ENCODE assay signal across 9 mouse cellular contexts in genomic region chr15:79697011-79697410, GRCm38 (mm10). TPM values are rescaled to one million over a fixed set of nuclear protein-coding genes. Genes with fewer than 3 reads are reported as not detected.
DNase-seq lines count a peak whose midpoint lies in the region; ATAC-seq and TF ChIP-seq lines count a peak whose summit lies in the region.
"Had no signal": no experiment of that assay in that cellular context is flagged by ENCODE, and none has a peak within 500 bp of the region (broad histone marks: within the 10 kb centered on the region; RNA-seq: fewer than 3 reads in every experiment).

No protein-coding gene starts in this region.

- peak; percentile 80 for ATAC-seq in forebrain, embryonic 14.5 days
- peak; percentile 65 for ATAC-seq in kidney, embryonic 16.5 days (ENCODE audit: low FRiP score, low TSS enrichment)
- ATAC-seq in erythroid progenitor cell, adult 5-6 weeks (replicated peaks; ENCODE audit: low FRiP score, poor library complexity, severe bottlenecking) = no peak
- ATAC-seq in heart, embryonic 12.5 days (ENCODE audit: insufficient number of reproducible peaks, low FRiP score) = no peak

- peak overlapping the region; percentile 50 for H3K27ac ChIP-seq in bone marrow, adult 2 months (ENCODE audit: control insufficient read depth, insufficient read depth, low read depth, low read length, poor library complexity)
- peak overlapping the region; percentile 84 for H3K27ac ChIP-seq in forebrain, embryonic 14.5 days (ENCODE audit: low read depth, low read length)
- H3K27ac ChIP-seq in kidney, embryonic 16.5 days (ENCODE audit: low read length) = peak overlapping the region; percentile 57; the same call in 1 of the 2 replicates
- no peak overlapping the region for H3K27ac ChIP-seq in heart, embryonic 12.5 days (ENCODE audit: poor library complexity, severe bottlenecking)
- H3K27ac ChIP-seq: limb, embryonic 15.5 days had no signal

- 76% methylated on average over 6 of the region's 6 CpGs for WGBS in bone marrow, adult 2 months
- 67% methylated on average over 6 of the region's 6 CpGs for WGBS in forebrain, embryonic 14.5 days
- WGBS in kidney, embryonic 16.5 days = 61% methylated on average over 6 of the region's 6 CpGs
- WGBS in heart, embryonic 12.5 days = 81% methylated on average over 6 of the region's 6 CpGs

- peak overlapping the region; percentile 18 for H3K4me3 ChIP-seq in E14TG2a.4 (replicated peaks; ENCODE audit: low read length)
- no peak overlapping the region for H3K4me3 ChIP-seq in bone marrow, adult 2 months (replicated peaks; ENCODE audit: control insufficient read depth, low read depth, low read length)
- H3K4me3 ChIP-seq in forebrain, embryonic 14.5 days (ENCODE audit: low read depth, low read length) = no peak overlapping the region
- no peak overlapping the region for H3K4me3 ChIP-seq in kidney, embryonic 16.5 days (ENCODE audit: low read length)
- H3K4me3 ChIP-seq in heart, embryonic 12.5 days = no peak overlapping the region
- H3K4me3 ChIP-seq: limb, embryonic 15.5 days had no signal

- no peaks in the 10 kb centered on the region for H3K27me3 ChIP-seq in E14TG2a.4 (ENCODE audit: insufficient read depth, low read length)
- H3K27me3 ChIP-seq in forebrain, embryonic 14.5 days (replicated peaks; ENCODE audit: control insufficient read depth, insufficient read depth, low read length) = no peaks in the 10 kb centered on the region
- no peaks in the 10 kb centered on the region for H3K27me3 ChIP-seq in kidney, embryonic 16.5 days (ENCODE audit: insufficient read depth, low read length)
- H3K27me3 ChIP-seq in heart, embryonic 12.5 days (replicated peaks) = no peaks in the 10 kb centered on the region
- H3K27me3 ChIP-seq: limb, embryonic 15.5 days had no signal

- no peak overlapping the region for H3K4me2 ChIP-seq in forebrain, embryonic 14.5 days (ENCODE audit: low read length)
- no peak overlapping the region for H3K4me2 ChIP-seq in kidney, embryonic 16.5 days (replicated peaks; ENCODE audit: low read depth, low read length)
- H3K4me2 ChIP-seq in heart, embryonic 12.5 days = no peak overlapping the region
- H3K4me2 ChIP-seq: limb, embryonic 15.5 days had no signal

- TF ChIP-seq POLR2A in bone marrow, adult 2 months (IDR thresholded peaks at IDR 0.05; ENCODE audit: borderline replicate concordance, control insufficient read depth, low read depth, low read length) = no peak

- H3K36me3 ChIP-seq in E14TG2a.4 (ENCODE audit: insufficient read depth, low read length) = peaks cover 55% of the 10 kb centered on the region
- peaks cover 11% of the 10 kb centered on the region for H3K36me3 ChIP-seq in forebrain, embryonic 14.5 days (ENCODE audit: control insufficient read depth, insufficient read depth, low read length)
- 0 out of 2 replicates have a peak, but pooled peaks cover 3% of the 10 kb centered on the region for H3K36me3 ChIP-seq in kidney, embryonic 16.5 days (ENCODE audit: insufficient read depth, low read length)
- H3K36me3 ChIP-seq in heart, embryonic 12.5 days = peaks cover 18% of the 10 kb centered on the region

- no peak overlapping the region for H3K9ac ChIP-seq in forebrain, embryonic 14.5 days (ENCODE audit: low read length)
- H3K9ac ChIP-seq in kidney, embryonic 16.5 days (replicated peaks; ENCODE audit: low read length) = no peak overlapping the region
- H3K9ac ChIP-seq in heart, embryonic 12.5 days = no peak overlapping the region
- H3K9ac ChIP-seq: limb, embryonic 15.5 days had no signal

- peaks cover 59% of the 10 kb centered on the region for H3K4me1 ChIP-seq in E14TG2a.4 (replicated peaks; ENCODE audit: low read depth, low read length)
- H3K4me1 ChIP-seq in bone marrow, adult 2 months (ENCODE audit: control insufficient read depth, insufficient read depth, low read length) = peaks cover 8% of the 10 kb centered on the region; the same call in 1 of the 2 replicates
- peaks cover 9% of the 10 kb centered on the region for H3K4me1 ChIP-seq in forebrain, embryonic 14.5 days (ENCODE audit: control insufficient read depth, insufficient read depth, low read length)
- H3K4me1 ChIP-seq in kidney, embryonic 16.5 days (ENCODE audit: insufficient read depth, low read length) = peaks cover 40% of the 10 kb centered on the region
- peaks cover 35% of the 10 kb centered on the region for H3K4me1 ChIP-seq in heart, embryonic 12.5 days (replicated peaks)

- TF ChIP-seq CTCF in E14TG2a.4 (conservative IDR thresholded peaks at IDR 0.05; ENCODE audit: low read length) = no peak
- no peak for TF ChIP-seq CTCF in bone marrow, adult 2 months (IDR thresholded peaks at IDR 0.05; ENCODE audit: control insufficient read depth, insufficient read depth, low read length)

- H3K9me3 ChIP-seq in E14TG2a.4 (ENCODE audit: low read length) = no peaks in the 10 kb centered on the region
- H3K9me3 ChIP-seq in forebrain, embryonic 14.5 days (replicated peaks; ENCODE audit: control insufficient read depth, low read length) = no peaks in the 10 kb centered on the region
- no peaks in the 10 kb centered on the region for H3K9me3 ChIP-seq in kidney, embryonic 16.5 days (ENCODE audit: low read length)
- no peaks in the 10 kb centered on the region for H3K9me3 ChIP-seq in heart, embryonic 12.5 days (replicated peaks)
- H3K9me3 ChIP-seq: limb, embryonic 15.5 days had no signal

- peak; percentile 61 for DNase-seq in forebrain, embryonic 14.5 days (ENCODE audit: low spot score)
- no peak for DNase-seq in adrenal gland, postnatal 4 days (ENCODE audit: low spot score in 2 of 2)
- DNase-seq in urinary bladder, postnatal 14 days (ENCODE audit: low spot score) = no peak

RNA-seq across cellular contexts. Expression of gene Gtpbp1, which starts 6.4 kb away (rescaled TPM):
- polyA plus RNA-seq in bone marrow, adult 2 months (2011; ENCODE audit: insufficient read depth, insufficient read length, low replicate concordance, missing spikeins) = 46.1 and 53.9 TPM in 2 replicates
- polyA plus RNA-seq in forebrain, embryonic 14.5 days (2014; fragmentation: Nextera tagmentation; extraction: Ambion mirVana) = 36.2 and 43.5 TPM in 2 replicates
- 32.7 and 36.6 TPM in 2 replicates for polyA plus RNA-seq in kidney, embryonic 16.5 days (2015; fragmentation: Nextera tagmentation; extraction: Ambion mirVana)
- total RNA-seq in adrenal gland, postnatal 4 days (2021) = 10 to 100 TPM; 32.4 to 37.0 TPM
- 43.6 and 63.1 TPM in 2 replicates for total RNA-seq in erythroid progenitor cell, adult 5-6 weeks (2015; ENCODE audit: low replicate concordance)
- 64.1 and 94.1 TPM in 2 replicates for total RNA-seq in erythroid progenitor cell, adult 5-6 weeks (2017; ENCODE audit: low replicate concordance)
- polyA plus RNA-seq in heart, embryonic 12.5 days (2016; fragmentation: Nextera tagmentation; extraction: Ambion mirVana) = 32.8 and 33.6 TPM in 2 replicates

RNA-seq across cellular contexts. Expression of gene Josd1, which starts 9.3 kb away (rescaled TPM):
- 15.3 and 20.4 TPM in 2 replicates for polyA plus RNA-seq in bone marrow, adult 2 months (2011; ENCODE audit: insufficient read depth, insufficient read length, low replicate concordance, missing spikeins)
- 14.7 and 15.2 TPM in 2 replicates for polyA plus RNA-seq in forebrain, embryonic 14.5 days (2014; fragmentation: Nextera tagmentation; extraction: Ambion mirVana)
- polyA plus RNA-seq in kidney, embryonic 16.5 days (2015; fragmentation: Nextera tagmentation; extraction: Ambion mirVana) = 18.2 and 19.6 TPM in 2 replicates
- total RNA-seq in adrenal gland, postnatal 4 days (2021) = 10 to 100 TPM; 29.3 to 33.5 TPM
- 17.7 and 18.4 TPM in 2 replicates for total RNA-seq in erythroid progenitor cell, adult 5-6 weeks (2015; ENCODE audit: low replicate concordance)
- total RNA-seq in erythroid progenitor cell, adult 5-6 weeks (2017; ENCODE audit: low replicate concordance) = 17.3 and 27.6 TPM in 2 replicates
- 29.0 and 29.1 TPM in 2 replicates for polyA plus RNA-seq in heart, embryonic 12.5 days (2016; fragmentation: Nextera tagmentation; extraction: Ambion mirVana)

RNA-seq across cellular contexts. Expression of gene Tomm22, which starts 26.4 kb away (rescaled TPM):
- polyA plus RNA-seq in bone marrow, adult 2 months (2011; ENCODE audit: insufficient read depth, insufficient read length, low replicate concordance, missing spikeins) = 96.4 and 126 TPM in 2 replicates
- 299 and 300 TPM in 2 replicates for polyA plus RNA-seq in forebrain, embryonic 14.5 days (2014; fragmentation: Nextera tagmentation; extraction: Ambion mirVana)
- 262 and 263 TPM in 2 replicates for polyA plus RNA-seq in kidney, embryonic 16.5 days (2015; fragmentation: Nextera tagmentation; extraction: Ambion mirVana)
- total RNA-seq in adrenal gland, postnatal 4 days (2021) = 100 to 1,000 TPM; 150 to 153 TPM
- 70.8 and 73.9 TPM in 2 replicates for total RNA-seq in erythroid progenitor cell, adult 5-6 weeks (2015; ENCODE audit: low replicate concordance)
- total RNA-seq in erythroid progenitor cell, adult 5-6 weeks (2017; ENCODE audit: low replicate concordance) = 54.8 and 62.5 TPM in 2 replicates
- polyA plus RNA-seq in heart, embryonic 12.5 days (2016; fragmentation: Nextera tagmentation; extraction: Ambion mirVana) = 234 and 237 TPM in 2 replicates

RNA-seq across cellular contexts. Expression of gene Cby1, which starts 38.0 kb away (rescaled TPM):
- 7.4 and 13.3 TPM in 2 replicates for polyA plus RNA-seq in bone marrow, adult 2 months (2011; ENCODE audit: insufficient read depth, insufficient read length, low replicate concordance, missing spikeins)
- polyA plus RNA-seq in forebrain, embryonic 14.5 days (2014; fragmentation: Nextera tagmentation; extraction: Ambion mirVana) = 111 and 118 TPM in 2 replicates
- polyA plus RNA-seq in kidney, embryonic 16.5 days (2015; fragmentation: Nextera tagmentation; extraction: Ambion mirVana) = 59.5 and 59.8 TPM in 2 replicates
- 10 to 100 TPM; 27.4 to 32.6 TPM for total RNA-seq in adrenal gland, postnatal 4 days (2021)
- 3.6 and 6.3 TPM in 2 replicates for total RNA-seq in erythroid progenitor cell, adult 5-6 weeks (2015; ENCODE audit: low replicate concordance)
- total RNA-seq in erythroid progenitor cell, adult 5-6 weeks (2017; ENCODE audit: low replicate concordance) = 13.0 and 15.4 TPM in 2 replicates
- 40.9 and 42.0 TPM in 2 replicates for polyA plus RNA-seq in heart, embryonic 12.5 days (2016; fragmentation: Nextera tagmentation; extraction: Ambion mirVana)

RNA-seq across cellular contexts. Expression of gene Fam227a, which starts 38.3 kb away (rescaled TPM):
- polyA plus RNA-seq in bone marrow, adult 2 months (2011; ENCODE audit: insufficient read depth, insufficient read length, low replicate concordance, missing spikeins) = 2.7 and 8.5 TPM in 2 replicates
- 3.4 and 5.3 TPM in 2 replicates for polyA plus RNA-seq in forebrain, embryonic 14.5 days (2014; fragmentation: Nextera tagmentation; extraction: Ambion mirVana)
- polyA plus RNA-seq in kidney, embryonic 16.5 days (2015; fragmentation: Nextera tagmentation; extraction: Ambion mirVana) = 1.1 and 1.4 TPM in 2 replicates
- total RNA-seq in adrenal gland, postnatal 4 days (2021) = 1 to 10 TPM; 5.3 to 5.6 TPM
- total RNA-seq in erythroid progenitor cell, adult 5-6 weeks (2015; ENCODE audit: low replicate concordance) = 3.2 TPM in 1 of 2 replicates, not detected in the other
- 4.4 and 8.6 TPM in 2 replicates for total RNA-seq in erythroid progenitor cell, adult 5-6 weeks (2017; ENCODE audit: low replicate concordance)
- polyA plus RNA-seq in heart, embryonic 12.5 days (2016; fragmentation: Nextera tagmentation; extraction: Ambion mirVana) = 0.60 and 0.93 TPM in 2 replicates

Comparison
In these comparisons a context has a peak if more than half of its experiments do, and no peak if none do; other contexts are left out.
1. ATAC-seq: peak in forebrain, embryonic 14.5 days (single experiment) and kidney, embryonic 16.5 days (single experiment); none in erythroid progenitor cell, adult 5-6 weeks (single experiment) and heart, embryonic 12.5 days (single experiment).